Mouse (Mus musculus): ENCODE measurements around the gene Krt84. TPM values are rescaled to one million over a fixed set of nuclear protein-coding genes. Genes with fewer than 3 reads are reported as not detected.
"Not testable (repeated sequence)": the region's sequence is repeated elsewhere in the genome, so short reads cannot be mapped to it uniquely, and the experiment has no call there.

Gene Krt84
- not detected for total RNA-seq (2021)
- long read RNA-seq, experiment 1 = 0 reads
- long read RNA-seq, experiment 2 = 0 reads

DNA sequence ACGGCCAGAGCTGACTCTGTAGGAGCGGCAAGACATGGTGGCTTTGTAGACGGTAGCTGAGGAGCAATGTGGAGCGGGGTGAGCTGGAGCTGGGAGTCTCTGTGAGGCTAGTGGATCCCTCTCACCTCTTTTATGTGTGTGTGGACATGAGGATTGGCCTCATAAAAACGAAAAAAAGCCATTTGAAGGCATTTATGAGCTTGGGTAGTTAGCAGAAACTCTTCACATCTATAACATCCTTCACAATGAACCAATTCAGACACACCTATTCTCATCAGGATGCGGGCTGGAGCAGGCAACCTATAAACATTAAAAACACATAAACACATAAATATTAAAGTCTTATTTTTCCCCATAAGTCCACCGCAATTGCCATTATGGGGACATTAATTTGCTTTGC is at the start of gene Krt84:
Krt84 (minus strand) TSS at position 101 of the 400 bp plus-strand sequence.
- DNase-seq (ENCODE audit: low spot score in 2 of 2) = no peak

DNA sequence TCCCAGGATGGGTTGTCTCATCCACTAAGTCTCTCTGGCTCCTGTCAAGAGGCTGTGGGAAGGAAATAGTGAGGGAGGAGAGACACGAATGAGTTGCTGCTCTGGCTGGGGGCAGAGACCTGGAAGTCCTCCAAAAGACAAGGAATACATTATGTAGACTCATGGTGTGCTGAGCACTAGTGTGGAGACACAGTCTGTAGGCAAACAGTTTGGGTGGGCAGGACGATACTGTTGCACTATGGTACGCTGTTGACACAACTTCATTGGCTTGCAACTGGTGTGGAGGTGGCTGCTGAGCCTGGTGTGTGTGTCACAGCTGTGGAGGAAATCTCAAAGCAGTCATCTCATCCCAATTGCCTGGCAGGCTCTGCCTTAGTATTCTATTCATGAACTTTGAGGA is 49.1 kb upstream of the Krt84 start:
- no peak for DNase-seq (ENCODE audit: low spot score in 2 of 2)

DNA sequence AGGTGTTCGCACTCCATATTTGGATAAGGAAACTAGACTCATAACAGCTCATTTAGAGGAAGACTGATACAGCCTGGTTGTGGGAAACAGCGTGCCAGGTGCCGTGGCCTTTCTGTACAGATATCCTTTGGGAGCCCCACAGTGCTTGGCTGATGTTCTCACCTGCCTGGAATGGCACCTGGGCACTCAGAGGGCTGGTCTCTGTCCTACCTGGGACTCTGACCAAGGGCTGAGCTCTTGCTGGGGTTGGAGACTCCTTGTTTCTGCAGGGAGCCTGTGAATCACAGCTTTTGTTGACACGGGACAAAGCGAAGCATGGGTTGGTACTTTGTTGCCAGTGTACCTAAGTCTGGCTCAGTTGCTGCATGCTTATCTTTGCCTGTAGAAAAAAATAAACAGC is 42.9 kb upstream of the Krt84 start:
- no peak for DNase-seq (ENCODE audit: low spot score in 2 of 2)

DNA sequence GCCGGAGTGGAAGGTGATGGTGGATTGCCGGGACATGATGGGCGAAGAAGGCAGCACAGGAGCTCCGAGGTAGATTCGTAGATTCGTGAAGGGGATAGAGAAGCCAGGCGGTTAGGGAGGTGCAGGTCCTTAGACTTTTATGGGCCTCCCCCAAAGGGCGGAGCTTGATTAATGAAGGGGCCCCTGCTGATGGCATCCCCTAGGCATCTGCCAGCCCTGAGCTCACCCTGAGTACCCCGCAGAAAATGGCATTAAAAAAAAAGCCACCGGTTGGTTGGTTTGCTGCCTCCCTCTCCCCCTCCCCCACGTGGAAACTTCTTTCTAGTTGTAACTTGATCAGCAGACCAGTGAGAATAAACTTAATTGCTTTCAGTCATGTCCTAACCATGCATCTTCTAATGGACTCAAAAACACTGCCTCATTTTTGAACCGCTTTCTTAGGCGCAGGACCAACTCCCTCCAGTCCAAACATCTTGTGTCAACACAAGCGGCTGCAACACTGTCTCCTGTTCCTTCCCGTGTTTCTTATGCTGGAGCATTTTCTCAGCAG is 41.3 kb upstream of the Krt84 start, which contains the start of gene Krt75:
Krt75 (minus strand) TSS at position 109 of the 550 bp plus-strand sequence.
- DNase-seq (ENCODE audit: low spot score in 2 of 2) = no peak

DNA sequence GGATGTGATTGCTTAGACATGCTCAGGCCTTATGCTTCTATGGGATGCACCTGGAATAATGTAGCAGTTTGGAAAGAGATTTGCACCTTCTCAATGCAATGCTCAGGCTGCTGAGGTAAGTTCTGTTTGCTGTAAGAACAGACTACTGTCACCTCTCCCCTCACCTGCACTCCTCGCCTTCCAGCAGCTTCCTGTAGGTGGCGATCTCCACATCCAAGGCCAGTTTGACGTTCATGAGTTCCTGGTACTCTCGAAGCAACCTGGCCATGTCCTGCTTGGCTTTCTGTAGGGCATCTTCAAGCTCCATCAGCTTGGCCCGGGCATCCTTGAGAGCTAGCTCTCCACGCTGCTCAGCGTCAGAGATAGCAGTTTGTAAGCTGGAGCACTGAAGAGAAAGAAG is 35.2 kb upstream of the Krt84 start:
- DNase-seq (ENCODE audit: low spot score in 2 of 2) = no peak

DNA sequence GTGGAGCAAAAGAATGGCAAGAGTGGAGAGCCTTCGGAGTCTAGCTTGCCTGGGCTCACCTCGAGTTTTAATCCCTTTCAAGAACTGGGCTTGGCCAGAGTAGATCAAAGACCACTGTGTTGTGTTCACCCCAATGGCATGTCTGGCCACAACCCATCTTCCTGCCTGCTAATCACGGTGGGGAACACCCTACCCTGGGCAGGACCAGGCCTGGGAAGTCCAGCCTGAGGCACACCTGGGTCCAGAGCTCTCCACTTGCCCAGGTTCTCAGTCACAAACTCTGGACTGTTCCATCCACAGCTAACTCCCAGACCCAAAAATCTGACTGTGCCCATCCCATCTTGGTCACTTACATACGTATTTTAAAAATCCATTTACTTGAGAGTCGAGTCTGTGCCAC is 30.2 kb upstream of the Krt84 start, which contains the start of gene Krt90:
Krt90 (minus strand) TSS at position 101 of the 400 bp plus-strand sequence.
- DNase-seq (ENCODE audit: low spot score in 2 of 2) = no peak

DNA sequence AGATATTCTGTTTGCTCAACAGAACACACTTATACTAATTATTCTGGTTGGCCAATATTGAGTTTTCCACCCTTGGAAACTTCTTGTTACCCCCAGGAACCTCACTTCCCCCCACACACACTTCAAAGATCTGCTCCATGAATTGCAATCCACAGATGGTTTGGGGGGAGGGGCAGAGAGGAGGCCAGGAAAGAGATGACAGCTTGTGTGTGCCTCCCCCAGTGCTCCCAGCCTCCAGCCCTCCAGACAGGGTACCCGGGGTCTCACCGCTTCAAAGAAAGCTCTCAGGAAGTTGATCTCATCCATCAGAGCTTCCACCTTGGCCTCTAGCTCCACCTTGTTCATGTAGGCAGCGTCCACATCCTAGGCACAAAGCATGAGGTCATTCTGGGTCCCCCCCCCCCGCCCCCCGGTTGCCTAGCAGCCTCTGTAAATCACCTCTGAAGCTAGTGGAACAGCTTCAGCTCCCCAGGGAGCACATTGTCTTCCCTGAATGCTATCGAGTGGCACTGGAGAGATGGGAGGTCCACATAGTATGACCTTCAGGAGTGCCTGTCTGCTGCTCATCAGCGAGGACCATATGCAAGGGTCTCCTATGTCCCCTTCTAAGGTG is 25.5 kb upstream of the Krt84 start:
- no peak for DNase-seq (ENCODE audit: low spot score in 2 of 2)

DNA sequence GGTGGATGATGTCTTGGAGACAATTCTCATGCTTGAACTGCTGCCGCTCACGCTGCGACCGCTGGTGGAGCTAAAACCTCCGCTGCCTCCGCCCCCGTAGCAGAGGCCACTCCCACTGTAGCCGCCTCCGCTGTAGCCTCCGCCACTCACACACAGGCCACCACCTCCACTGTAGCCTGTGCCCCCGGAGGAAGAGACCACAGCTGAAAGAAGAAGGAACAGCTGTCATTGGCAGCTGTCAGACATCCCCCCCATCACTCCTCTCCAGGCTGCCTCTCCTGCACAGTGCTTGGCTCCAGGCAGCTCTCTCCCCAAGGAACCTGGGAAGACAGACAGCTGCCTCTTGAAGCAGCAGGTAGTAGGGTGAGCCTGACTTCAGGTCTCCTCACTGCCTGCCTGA is 20.5 kb upstream of the Krt84 start:
- DNase-seq (ENCODE audit: low spot score in 2 of 2) = peak in 1 of 2 experiments; percentile 56

DNA sequence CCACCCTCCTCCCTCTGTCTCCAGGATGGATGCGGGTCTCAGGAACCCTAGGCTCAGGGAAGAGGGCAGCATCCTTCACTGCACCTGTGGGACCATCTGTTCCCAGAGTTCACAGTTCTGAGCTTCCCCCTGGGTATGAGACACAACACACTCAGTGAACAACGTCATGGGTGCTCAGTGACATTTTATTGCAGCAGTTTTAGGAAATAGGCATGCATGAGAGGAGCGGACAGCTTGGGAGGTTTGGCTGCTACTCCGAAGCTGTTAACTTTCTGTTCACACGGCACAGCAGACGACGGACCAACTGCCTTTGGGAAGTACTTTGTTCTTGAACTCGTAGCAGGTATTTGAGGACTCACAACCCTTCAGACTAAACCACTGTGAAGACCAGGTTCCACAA is 19.6 kb upstream of the Krt84 start:
- no peak for DNase-seq (ENCODE audit: low spot score in 2 of 2)

DNA sequence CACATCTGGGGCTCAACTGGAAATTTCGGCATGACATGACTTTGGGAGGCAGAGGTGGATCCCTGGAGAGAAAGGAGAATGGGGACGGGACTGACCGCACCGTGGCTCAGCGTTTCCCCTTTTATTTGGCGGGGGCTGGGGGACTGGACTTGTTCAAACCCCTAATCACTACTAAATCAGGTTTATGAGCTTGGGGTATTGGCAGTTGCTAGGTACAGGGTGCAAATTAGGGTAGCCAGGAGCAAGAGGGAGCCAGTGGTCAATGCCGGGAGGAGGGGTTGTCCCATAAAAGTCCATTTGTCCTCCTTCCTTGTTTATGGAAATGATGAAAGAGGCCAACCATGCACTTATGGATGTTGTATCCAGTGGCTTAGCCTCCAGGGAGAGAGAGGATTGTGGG is 17.9 kb upstream of the Krt84 start, which contains the start of gene Krt82:
Krt82 (minus strand) TSS at position 101 of the 400 bp plus-strand sequence.
- no peak for DNase-seq (ENCODE audit: low spot score in 2 of 2)

DNA sequence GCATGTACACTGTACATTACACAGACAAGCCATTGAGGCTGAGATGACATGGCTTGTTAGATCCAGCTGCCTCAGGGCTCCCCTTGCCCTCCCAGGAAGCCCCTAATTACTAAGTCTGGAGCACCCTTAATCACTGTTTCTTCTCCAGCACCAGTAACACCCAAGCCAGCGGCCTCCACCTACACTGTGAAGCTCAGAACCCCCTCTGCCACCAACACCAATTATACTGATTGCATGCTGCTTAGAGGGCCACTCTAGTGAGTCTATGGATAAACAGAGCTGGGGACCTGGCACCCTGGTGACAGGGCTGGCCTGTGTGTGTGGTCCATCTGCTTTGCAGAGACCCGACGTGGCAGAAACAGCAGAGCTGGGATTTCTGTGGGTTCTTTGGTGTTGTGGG is 11.9 kb upstream of the Krt84 start:
- no peak for DNase-seq (ENCODE audit: low spot score in 2 of 2)

DNA sequence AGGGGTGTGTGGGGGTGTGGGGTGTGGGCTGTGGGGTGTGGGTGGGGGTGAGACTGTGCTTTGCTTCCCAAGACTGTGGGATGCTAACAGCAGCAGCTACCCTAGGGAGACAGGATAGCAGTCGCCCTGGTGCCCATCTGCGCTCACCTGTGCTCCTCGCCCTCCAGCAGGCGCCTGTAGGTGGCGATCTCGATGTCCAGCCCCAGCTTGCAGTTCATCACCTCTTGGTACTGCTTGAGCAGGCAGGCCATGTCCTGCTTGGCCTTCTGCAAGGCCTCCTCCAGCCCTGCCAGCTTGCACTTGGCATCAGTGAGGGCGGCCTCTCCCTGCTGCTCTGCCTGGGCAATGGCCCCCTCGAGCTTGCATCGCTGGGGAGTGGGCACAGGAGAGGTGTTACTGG is 9.9 kb upstream of the Krt84 start:
- no peak for DNase-seq (ENCODE audit: low spot score in 2 of 2)

DNA sequence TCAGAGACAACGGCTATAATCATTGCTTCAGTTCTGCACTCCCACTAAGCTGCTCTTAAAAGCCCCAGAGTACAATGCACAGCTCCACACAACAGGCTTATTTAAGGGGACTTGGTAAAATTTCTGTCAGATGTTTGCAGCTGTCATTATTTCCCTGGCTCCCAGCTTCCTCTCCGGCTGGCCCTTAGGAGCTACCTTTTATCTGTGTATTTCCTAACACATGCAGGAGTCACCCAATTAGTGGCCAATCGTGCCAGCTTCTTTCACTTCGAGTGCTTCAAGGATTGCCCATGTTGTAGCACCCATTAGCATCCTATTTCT is 5.9 kb upstream of the Krt84 start:
- no peak for DNase-seq (ENCODE audit: low spot score in 2 of 2)

DNA sequence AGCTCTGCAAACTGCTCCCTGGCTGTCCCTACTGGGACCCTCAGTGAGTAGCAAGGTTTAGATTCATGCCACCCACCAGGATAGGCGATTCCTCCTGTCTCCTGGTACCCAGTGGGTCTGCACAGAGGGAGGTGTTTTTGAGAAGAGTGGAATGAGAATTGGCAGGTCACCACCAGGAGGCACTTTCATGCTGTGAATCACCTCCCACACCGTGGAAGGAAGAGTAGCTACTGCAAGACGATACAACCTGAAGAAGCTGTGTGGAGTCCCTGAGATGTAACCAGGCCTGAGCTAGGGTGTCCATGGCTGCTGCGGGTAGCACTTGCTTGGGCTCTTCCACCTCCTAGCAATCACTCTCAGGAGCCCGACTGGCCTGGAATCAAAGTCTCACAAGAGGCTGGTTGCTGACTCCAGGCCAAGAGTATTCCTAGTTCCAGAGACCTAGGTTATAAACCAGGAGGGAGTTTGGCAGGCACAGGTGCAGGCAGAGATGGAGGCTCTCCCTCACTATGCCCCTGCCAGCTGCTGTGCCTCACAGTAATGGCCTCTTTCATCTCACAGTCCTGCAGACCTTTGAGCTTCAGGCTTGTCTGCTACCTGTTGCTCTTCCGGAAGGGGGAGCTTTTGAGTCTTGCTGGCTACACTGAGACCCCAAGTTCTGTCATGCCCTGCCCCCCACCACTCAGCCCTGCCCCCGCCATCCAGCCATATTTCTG is 5.4 kb upstream of the Krt84 start:
- DNase-seq (ENCODE audit: low spot score in 2 of 2) = no peak

DNA sequence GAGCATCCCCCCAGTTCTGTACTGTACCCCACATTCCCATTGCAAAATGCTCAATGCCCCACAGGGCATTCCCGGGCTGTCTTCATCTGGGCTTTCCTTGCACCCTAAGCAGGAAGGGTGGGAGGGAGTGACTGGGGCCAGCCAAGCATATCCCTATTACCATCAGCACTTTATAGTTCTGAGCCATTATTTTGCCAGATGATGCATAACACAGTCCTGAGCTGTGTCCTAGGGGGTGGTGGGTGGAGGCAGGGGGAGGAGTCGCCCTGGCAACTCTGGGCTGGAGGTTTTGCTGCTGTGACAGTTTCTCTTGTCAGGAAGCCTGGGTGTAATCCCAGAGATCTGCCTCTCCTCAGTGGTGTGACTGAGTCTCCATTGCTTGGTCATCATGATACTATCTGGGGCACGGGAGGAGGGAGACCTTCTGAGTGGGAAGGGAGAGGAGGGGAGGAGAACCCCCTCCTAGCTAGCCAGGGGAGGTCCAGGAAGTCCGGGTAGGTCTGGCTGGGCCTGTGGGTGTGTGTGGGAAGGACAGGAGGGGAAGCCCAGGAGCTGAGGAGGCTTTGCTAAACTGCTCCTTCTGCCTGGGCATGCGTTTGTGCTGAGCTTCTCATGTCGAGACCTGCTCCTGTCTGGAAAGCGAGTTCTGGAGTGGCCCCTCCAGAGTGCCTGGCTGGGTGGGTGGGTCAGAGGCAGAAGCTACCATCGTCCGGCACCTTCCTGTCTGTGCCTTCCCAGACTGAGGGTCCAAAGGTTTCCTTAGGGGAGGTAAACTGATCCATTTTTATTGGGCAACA is 3.6 kb upstream of the Krt84 start:
- no peak for DNase-seq (ENCODE audit: low spot score in 2 of 2)

DNA sequence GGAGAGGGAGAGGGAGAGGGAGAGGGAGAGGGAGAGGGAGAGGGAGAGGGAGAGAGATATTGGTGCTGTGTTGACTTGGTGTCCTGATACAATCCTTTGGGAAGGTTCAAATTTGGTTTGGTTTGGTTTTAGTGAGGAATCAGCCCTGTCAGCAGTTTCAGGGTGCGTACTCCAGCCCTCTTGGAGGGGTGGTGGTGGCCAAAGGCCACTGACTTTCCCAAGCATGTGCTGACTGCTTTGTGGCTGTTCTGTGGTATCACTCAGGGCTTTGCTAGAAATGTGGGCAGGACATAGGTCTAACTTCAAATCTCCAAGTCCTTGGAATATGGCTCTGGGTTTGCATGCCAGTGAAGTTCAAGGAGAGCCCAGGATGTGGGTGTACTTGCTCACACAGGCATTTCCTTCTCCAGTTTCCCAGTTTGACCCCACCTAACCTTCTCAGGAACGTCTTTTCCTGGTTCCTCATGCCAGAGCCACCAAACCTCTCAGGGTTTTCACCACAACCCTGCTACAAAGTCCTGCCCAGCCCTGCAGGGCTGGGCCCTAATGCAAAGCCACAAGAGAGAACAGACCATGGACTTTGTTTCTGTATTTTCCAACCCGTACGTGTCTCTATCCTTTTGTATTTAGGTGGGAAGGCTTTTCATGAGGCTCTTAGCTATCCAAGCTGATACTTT is 9.9 kb downstream of the Krt84 start:
- no peak for DNase-seq (ENCODE audit: low spot score in 2 of 2)

DNA sequence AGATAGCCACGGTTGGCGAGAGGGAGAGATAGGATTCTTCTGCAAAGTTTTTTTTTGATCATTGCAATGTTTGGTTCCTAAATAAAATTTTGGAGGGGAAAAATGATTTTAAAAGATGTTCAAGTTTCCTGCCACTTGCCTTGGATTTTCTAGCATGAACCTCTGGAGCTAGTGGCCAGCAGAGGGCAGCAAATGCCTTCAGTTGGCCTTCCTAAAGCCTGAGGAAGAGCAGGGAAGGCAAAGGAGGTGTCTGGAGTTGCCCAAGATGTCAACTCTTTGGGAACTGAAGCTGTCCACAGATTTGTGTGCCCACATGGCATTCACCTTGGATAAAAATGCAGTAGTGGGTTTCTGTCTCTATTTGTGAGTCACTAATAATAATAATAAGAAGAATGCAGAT is 12.8 kb downstream of the Krt84 start:
- peak; percentile 36 to 74 for DNase-seq (ENCODE audit: low spot score in 2 of 2)

DNA sequence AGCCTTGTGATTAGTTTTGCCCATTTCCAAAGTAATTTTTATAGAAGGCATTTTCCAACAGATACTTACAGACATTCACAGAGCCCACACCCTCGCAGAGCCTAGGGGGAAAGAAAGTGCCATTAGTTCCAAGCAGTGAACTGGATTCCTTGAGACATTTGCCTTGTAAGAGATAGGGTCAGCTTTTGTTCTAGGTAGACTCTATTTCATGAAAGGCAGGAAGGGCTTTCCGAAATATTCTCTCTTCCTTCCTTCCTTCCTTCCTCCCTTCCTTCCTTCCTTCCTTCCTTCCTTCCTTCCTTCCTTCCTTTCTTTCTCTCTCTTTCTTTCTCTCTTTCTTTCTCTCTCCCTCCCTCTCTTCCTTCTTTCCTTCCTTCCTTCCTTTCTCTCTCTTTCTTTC is 15.5 kb downstream of the Krt84 start, which contains the start of gene Gm49425:
Gm49425 (minus strand) TSS at position 101 of the 400 bp plus-strand sequence.
- not testable (repeated sequence) for DNase-seq (ENCODE audit: low spot score in 2 of 2)

DNA sequence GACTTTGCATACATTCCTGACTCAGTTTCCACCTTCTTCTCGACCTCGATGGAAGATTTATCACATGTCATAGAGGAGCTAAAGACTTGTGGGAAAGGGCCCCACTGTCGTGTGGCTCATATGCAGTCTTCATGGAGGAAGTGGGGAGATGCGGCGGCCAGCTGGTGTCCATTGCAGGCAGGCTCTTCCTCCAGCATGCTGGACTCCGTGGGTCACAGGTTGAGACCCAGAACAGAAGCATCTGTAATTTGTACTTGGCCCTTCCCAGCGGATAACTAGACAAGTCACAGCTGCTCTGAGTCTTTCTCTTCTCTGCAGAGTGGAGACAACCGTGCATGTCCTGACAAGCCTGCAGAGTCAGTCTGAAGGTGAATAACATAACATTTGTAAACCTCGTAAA is 24.4 kb downstream of the Krt84 start:
- DNase-seq (ENCODE audit: low spot score in 2 of 2) = no peak

DNA sequence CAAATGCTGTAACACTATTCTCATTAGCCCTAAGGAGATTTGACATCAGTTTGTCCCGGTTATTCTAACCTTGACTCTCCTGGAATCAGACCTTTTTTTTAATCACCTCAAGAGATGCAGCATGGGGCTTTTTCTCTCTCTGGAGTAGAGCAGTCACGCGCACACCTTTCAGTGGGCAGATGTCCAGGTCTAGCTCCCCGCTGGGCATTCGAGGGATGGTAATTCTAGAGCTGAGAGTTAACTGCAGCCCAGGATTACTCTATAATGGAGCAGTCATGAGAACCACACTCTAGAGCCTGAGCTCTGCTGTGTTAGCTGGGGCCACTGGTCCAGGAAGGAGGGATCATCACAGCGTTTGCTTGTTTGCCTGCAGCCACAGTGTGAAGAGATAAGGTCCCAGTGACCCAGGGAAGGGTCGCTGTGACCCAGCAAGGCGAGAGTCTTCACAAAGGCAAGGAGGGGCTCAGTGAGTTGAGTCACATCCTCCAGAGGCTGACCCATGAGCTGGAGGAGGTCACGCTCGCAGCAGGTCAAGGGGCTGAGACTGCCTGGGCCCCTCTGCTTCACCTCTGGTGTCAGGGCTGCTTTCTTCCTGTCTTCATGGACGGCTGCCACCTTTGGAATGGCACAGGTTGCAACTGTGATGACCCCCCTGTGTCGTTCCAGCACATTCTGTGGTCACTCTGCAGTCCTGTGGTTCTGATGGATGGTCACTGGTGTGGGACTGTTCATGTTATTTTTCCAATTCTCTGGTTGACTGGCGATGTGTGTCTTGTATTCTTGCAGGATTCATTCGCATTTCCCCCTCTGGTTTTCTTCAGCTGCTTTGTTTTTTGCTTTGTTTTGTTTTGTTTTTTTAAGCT is 25.5 kb downstream of the Krt84 start:
- DNase-seq (ENCODE audit: low spot score in 2 of 2) = no peak

Measured in gastrocnemius, postnatal 4 days (tissue).